Mouse (Mus musculus): ENCODE data around the gene Thap8. TPM values are rescaled to one million over a fixed set of nuclear protein-coding genes. Genes with fewer than 3 reads are reported as not detected.

Thap8 gene
- 0.43 and 0.65 TPM in 2 replicates for polyA plus RNA-seq (2015; fragmentation: Nextera tagmentation; extraction: Ambion mirVana)

DNA sequence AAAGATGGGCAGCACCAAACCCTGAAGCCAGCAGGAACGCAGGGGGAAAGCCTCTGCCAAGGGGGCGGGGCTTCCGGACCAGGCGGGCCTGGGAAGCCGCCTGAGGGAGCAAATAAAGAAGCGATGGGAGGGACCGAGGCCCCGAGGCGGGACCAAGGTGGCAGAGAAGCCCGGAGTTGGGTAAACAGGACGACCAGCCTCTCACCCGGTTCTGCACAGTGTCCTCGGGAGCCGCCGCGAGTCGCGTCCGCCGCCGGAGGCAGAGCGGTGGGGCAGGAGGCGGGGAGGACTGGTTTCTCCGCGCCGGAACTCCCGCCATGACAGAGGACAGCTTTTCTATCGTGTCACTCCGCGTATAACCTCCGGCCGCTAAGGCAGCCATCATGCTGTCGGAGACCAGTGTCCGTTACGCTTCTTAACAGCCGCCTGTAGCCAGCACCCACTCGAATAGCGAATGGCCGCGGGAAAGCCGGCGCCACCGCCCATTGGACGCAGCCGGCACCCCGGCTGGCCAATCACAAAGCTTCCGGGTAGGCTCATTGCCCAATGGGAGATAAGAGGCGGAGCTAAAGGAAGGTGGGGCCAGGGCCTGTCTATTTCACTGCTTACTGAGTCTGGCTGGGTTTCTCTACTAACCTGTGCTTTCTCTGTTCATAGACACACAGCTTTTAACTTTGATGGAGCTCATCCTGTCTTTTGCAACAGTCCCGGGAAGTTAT lies at the start of gene Thap8, which contains the start of gene Wdr62:
Thap8 (plus strand) TSS at position 144 of the 719 bp plus-strand sequence.
Wdr62 (minus strand) TSS at position 469 of the 719 bp plus-strand sequence.

DNA sequence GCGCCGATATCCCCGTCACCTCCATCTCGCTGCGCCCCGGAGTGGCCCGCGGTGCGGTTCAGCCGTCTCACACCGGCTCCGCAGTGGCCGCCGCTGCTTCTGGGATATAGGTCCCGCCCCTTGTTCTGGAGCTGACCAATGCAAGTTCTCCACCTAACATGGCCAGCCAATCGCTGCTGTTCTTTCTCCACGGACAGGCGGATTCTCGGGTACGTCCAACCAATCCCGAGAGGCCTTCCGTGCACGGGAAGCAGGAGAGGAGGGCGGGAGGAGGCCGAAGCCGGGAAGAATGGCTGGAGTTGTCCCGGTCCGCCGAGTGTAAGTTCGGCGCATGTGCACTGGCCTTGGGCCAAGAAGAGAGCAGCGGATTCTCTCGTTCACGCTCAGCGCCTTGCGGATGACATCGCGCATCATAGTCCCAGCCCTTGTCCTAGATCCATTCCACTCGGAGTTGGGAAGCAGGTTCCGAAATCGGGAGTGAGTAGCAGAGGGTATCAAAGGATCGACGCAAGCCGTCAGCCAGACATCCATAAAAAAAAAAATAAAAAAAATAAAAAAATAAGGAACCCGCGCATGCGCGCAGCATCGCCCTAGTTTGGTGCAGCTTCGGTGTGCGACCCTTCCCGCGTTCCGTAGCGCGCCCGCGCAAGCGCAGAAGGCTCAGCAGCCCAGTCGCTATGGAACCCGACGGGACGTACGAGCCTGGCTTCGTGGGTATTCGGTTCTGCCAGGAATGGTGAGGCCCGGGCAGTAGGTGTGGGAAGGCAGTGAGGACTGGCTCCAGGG lies 48.0 kb upstream of the Thap8 start, which contains the start of the genes Polr2i and Tbcb:
Polr2i (plus strand) TSS at position 280 of the 786 bp plus-strand sequence.
Tbcb (minus strand) TSS at position 604 of the 786 bp plus-strand sequence.

DNA sequence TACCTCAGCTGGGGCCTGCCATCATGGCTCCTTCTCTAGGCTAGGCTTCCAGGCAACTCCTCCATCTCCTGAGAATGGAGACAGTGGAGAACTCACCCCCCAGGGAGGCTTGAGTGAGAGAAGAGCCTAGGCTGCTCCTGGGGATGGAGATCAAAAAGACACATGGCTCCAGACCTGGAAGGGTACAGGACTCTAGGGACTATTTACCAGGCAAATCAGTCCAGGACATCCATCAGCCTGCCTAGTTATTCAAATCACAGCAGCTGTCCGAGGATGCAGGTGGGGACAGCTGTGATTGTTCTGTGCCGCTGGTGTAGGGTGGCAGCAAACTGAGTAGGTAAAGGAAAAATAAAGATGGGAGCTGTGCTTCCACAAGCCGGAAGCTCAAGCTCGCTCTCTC lies 44.3 kb upstream of the Thap8 start, which contains the start of gene Ovol3:
Ovol3 (minus strand) TSS at position 101 of the 400 bp plus-strand sequence.

DNA sequence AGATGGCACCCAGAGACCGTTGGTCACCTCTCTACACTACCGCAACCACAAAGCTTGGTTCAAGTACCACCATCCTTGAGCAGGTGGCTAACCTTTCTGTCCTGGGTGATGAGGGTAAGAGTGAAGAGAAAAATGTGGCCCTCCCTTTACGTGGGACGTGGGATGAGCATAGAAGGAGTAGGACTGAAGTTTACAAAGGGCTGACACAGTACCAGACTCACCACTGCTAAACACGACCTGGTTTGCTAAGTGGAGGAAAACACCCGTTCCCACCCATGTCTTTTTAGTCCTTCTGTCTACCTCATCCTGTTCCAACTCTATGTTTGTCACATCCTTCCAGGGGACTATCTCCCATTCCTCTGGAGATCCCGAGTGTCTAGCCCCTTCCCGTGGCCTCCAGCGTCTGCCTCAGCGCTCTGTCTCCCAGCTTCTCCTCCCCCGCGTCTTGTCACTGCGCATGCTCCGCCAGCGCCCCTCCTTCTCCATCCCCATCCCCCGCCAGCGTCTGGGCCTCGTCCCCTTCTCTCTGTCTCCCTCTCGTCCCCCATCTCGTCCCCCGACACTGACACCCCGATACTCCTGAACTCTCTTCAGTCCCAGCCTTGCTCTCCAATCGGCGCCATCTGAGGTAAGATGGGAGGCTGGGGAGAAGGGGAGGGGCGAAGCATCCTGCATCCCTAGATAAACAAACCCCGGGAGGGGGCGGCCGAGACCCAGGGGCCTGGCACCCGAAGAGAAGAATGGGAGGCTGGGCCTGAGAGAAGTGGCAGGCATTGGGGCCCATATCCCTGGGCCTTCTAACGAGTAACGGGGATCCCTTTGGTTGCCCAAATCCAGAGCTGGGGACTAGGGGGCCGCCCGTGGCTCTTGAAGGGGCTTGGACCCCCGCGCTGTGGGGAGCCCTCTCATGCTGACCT lies 11.6 kb downstream of the Thap8 start, which contains the start of gene Clip3:
Clip3 (plus strand) TSS at position 514 of the 917 bp plus-strand sequence.

DNA sequence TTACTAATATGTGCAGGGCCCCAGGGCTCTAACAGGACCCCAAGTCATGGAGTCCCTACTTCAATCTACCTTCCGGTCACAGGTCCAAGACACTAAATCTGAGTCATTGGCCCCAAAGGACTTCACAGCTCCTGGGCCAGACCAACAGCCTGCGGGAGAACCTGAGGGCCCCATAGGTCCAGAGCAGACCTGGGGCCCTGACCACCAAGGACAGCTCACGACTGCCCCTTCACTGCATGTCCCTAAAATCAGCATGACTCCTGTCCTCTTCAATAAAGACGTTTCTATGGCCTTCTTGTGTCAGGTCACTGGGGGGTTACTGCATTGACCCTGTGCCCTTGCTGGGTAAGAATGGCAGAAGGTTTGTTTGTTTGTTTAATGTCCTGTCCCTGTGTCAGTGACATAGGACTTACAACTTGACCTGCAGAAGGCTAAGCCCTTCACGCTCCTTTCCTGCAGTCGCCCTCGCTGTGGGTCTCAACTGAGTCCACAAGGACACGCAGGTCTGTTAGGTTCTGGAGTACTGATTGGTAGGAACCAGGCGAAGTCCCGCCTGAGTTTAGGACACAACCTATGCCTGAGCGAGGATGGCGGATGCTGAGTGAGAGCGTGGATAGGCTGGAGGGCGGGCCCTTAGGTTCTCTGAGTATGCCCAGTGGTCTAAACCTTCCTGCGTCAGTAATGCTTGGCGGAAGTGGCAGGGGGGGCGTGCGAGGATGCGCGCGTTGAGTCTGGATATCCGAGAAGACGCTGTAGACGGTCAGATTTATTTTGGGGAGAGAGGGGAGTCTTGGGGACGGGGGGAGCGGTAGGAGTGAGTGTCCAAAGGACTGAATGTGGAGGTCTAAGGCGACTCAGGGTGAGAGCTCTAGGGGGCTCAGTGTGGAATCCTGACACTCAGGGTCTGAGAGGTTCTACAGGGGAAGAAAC lies 28.4 kb downstream of the Thap8 start, which contains the start of gene Alkbh6:
Alkbh6 (plus strand) TSS at position 642 of the 930 bp plus-strand sequence.

DNA sequence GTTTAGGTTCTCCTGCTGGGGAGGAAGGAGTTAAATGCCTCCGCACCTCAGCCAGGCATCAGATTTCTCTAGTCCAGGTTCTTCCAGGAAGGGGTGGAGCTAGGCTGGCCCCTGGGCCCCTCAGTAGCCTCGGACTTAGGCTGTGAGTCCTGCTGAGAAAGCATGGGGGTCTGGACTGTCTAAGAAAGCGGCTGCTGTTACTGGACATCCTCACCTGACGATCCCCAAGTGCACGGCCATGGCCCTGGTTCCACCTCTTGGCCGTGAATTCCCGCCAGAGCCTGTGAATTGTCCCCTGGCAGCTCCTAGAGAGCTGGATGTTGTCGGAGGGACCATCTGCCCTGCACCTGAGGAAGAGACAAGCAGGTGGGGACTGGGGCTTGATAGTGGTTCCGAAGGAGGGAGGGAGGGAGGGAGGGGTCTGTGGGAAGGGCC lies 34.8 kb downstream of the Thap8 start, which contains the start of gene Syne4:
Syne4 (plus strand) TSS at position 87 of the 435 bp plus-strand sequence.

DNA sequence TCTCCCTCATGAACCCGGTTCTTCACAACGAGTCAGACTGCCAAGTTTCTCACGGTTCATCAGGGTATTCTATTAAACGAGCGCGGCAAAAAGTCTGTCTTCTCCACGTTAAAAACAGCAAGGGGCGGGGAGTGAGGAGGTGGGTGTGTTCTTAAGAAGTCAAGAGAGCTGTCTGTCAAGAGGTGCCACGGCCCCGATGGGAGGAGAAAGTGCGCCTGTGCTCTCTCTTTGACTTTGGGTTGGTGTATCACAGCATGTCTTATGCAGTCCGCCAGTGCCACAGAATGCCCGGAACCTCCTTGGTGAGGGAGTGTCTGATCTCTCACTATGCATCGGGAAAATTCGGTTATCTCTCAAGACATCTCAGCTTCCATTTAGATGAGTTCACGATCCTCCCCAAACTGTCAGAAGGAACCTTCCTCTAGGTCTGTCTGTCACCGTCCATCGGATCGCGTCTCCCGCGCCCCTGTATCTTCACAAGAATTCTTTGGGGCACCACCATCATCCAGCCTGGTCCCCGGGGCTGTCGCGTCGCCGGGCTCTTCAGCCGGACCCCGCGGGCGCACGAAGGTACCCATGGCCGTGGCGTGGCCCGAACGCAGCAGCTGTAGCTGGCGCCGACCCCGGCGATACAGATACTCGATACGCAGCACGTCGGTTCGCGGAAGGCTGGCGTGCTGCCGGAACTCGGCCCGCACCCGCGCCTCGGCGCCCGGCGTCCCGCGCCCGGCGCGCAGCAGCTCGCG lies 41.8 kb downstream of the Thap8 start, which contains the start of gene E130208F15Rik:
E130208F15Rik (plus strand) TSS at position 202 of the 746 bp plus-strand sequence.

DNA sequence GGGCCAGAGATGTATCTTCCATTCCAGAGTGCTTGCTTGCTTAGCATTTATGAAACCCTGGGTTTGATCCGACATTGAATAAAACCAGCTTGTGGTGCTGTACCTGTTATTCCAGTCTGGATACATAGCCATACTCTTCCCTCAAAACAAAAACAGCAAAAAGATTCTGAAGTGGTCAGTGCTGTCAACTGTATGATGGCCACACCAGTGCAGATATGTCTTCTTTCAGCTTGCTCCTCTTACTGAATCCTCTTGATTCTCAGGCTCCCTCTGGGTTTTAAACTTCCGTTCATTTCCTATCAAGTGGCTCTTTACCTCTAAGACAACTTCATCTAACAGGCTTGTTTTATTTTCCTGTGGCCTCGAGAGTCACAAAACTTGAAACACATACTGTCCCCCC lies 43.9 kb downstream of the Thap8 start, which contains the start of gene Sdhaf1:
Sdhaf1 (minus strand) TSS at position 101 of the 400 bp plus-strand sequence.

Other genes starting within 250 kb of the Thap8 start
- 3.5 and 4.4 TPM in 2 replicates for gene Zfp14, start 228.7 kb upstream of the Thap8 start, polyA plus RNA-seq (2015; fragmentation: Nextera tagmentation; extraction: Ambion mirVana)
- 1.8 and 2.3 TPM in 2 replicates for gene Zfp82, start 207.2 kb upstream of the Thap8 start, polyA plus RNA-seq (2015; fragmentation: Nextera tagmentation; extraction: Ambion mirVana)
- 0.74 and 0.83 TPM in 2 replicates for gene Gm26920, start 189.7 kb upstream of the Thap8 start, polyA plus RNA-seq (2015; fragmentation: Nextera tagmentation; extraction: Ambion mirVana)
- gene Zfp566, start 189.6 kb upstream of the Thap8 start, polyA plus RNA-seq (2015; fragmentation: Nextera tagmentation; extraction: Ambion mirVana): 3.9 and 5.6 TPM in 2 replicates
- gene Zfp260, start 185.3 kb upstream of the Thap8 start, polyA plus RNA-seq (2015; fragmentation: Nextera tagmentation; extraction: Ambion mirVana): 47.3 and 47.5 TPM in 2 replicates
- 3.9 and 5.4 TPM in 2 replicates for gene Zfp382, start 158.2 kb upstream of the Thap8 start, polyA plus RNA-seq (2015; fragmentation: Nextera tagmentation; extraction: Ambion mirVana)
- 6.1 and 7.2 TPM in 2 replicates for gene Zfp146, start 110.3 kb upstream of the Thap8 start, polyA plus RNA-seq (2015; fragmentation: Nextera tagmentation; extraction: Ambion mirVana)
- gene Cox7a1, start 96.0 kb upstream of the Thap8 start, polyA plus RNA-seq (2015; fragmentation: Nextera tagmentation; extraction: Ambion mirVana): 44.3 and 48.0 TPM in 2 replicates
- 132 and 167 TPM in 2 replicates for gene Capns1, start 81.3 kb upstream of the Thap8 start, polyA plus RNA-seq (2015; fragmentation: Nextera tagmentation; extraction: Ambion mirVana)
- 136 and 153 TPM in 2 replicates for gene Polr2i, start 48.1 kb upstream of the Thap8 start, polyA plus RNA-seq (2015; fragmentation: Nextera tagmentation; extraction: Ambion mirVana)
- 167 and 170 TPM in 2 replicates for gene Tbcb, start 47.8 kb upstream of the Thap8 start, polyA plus RNA-seq (2015; fragmentation: Nextera tagmentation; extraction: Ambion mirVana)
- gene Ovol3, start 44.4 kb upstream of the Thap8 start, polyA plus RNA-seq (2015; fragmentation: Nextera tagmentation; extraction: Ambion mirVana): not detected in 2 replicates
- 2.7 and 3.7 TPM in 2 replicates for gene Wdr62, start 325 bp downstream of the Thap8 start, polyA plus RNA-seq (2015; fragmentation: Nextera tagmentation; extraction: Ambion mirVana)
- gene Clip3, start 11.6 kb downstream of the Thap8 start, polyA plus RNA-seq (2015; fragmentation: Nextera tagmentation; extraction: Ambion mirVana): 23.7 and 60.5 TPM in 2 replicates
- gene Alkbh6, start 28.6 kb downstream of the Thap8 start, polyA plus RNA-seq (2015; fragmentation: Nextera tagmentation; extraction: Ambion mirVana): 67.9 and 101 TPM in 2 replicates
- 10.1 and 17.2 TPM in 2 replicates for gene Syne4, start 34.7 kb downstream of the Thap8 start, polyA plus RNA-seq (2015; fragmentation: Nextera tagmentation; extraction: Ambion mirVana)
- 1.7 and 4.2 TPM in 2 replicates for gene E130208F15Rik, start 41.6 kb downstream of the Thap8 start, polyA plus RNA-seq (2015; fragmentation: Nextera tagmentation; extraction: Ambion mirVana)
- 19.9 and 24.4 TPM in 2 replicates for gene Sdhaf1, start 43.8 kb downstream of the Thap8 start, polyA plus RNA-seq (2015; fragmentation: Nextera tagmentation; extraction: Ambion mirVana)
- gene Lrfn3, start 82.7 kb downstream of the Thap8 start, polyA plus RNA-seq (2015; fragmentation: Nextera tagmentation; extraction: Ambion mirVana): 7.0 and 8.6 TPM in 2 replicates
- gene Tyrobp, start 133.7 kb downstream of the Thap8 start, polyA plus RNA-seq (2015; fragmentation: Nextera tagmentation; extraction: Ambion mirVana): 130 and 219 TPM in 2 replicates
- 6.9 and 9.5 TPM in 2 replicates for gene Hcst, start 139.8 kb downstream of the Thap8 start, polyA plus RNA-seq (2015; fragmentation: Nextera tagmentation; extraction: Ambion mirVana)
- 0.88 and 1.7 TPM in 2 replicates for gene Nfkbid, start 141.6 kb downstream of the Thap8 start, polyA plus RNA-seq (2015; fragmentation: Nextera tagmentation; extraction: Ambion mirVana)
- 66.4 and 132 TPM in 2 replicates for gene Aplp1, start 165.4 kb downstream of the Thap8 start, polyA plus RNA-seq (2015; fragmentation: Nextera tagmentation; extraction: Ambion mirVana)
- not detected in 2 replicates for gene Kirrel2, start 177.6 kb downstream of the Thap8 start, polyA plus RNA-seq (2015; fragmentation: Nextera tagmentation; extraction: Ambion mirVana)
- gene Nphs1, start 178.2 kb downstream of the Thap8 start, polyA plus RNA-seq (2015; fragmentation: Nextera tagmentation; extraction: Ambion mirVana): 0.10 and 0.17 TPM in 2 replicates
- 3.3 and 7.4 TPM in 2 replicates for gene Prodh2, start 213.5 kb downstream of the Thap8 start, polyA plus RNA-seq (2015; fragmentation: Nextera tagmentation; extraction: Ambion mirVana)

Data from adrenal gland, postnatal 0 days (tissue).